Mouse (Mus musculus) stomach, embryonic 16.5 days (tissue): Measurements from ENCODE around the gene Yy1. TPM values are rescaled to one million over a fixed set of nuclear protein-coding genes. Genes with fewer than 3 reads are reported as not detected.

Experiments used
- ATAC-seq: fragments of 200-750 bp; cut with Nextera tagmentation; 2 replicates; pipeline ENCODE4 v1.8.0; 2017; ENCODE audit warnings: moderate number of reproducible peaks, moderate TSS enrichment; ENCODE audit not compliant: insufficient read depth, low FRiP score
- H3K27ac ChIP-seq: fragments of 300-500 bp; sonication (generic); 2 replicates; pipeline ENCODE4 v1.5.1; 2014; ENCODE audit warnings: low read length
- H3K27me3 ChIP-seq: fragments of 300-500 bp; sonication (generic); 2 replicates; pipeline ENCODE4 v1.6.1; 2014; ENCODE audit warnings: low read length, control low read depth, mixed read lengths; ENCODE audit not compliant: control insufficient read depth, insufficient read depth
- H3K36me3 ChIP-seq: fragments of 300-500 bp; sonication (generic); 2 replicates; pipeline ENCODE4 v1.6.1; 2014; ENCODE audit warnings: low read length; ENCODE audit not compliant: control insufficient read depth, insufficient read depth
- H3K4me1 ChIP-seq: fragments of 300-500 bp; sonication (generic); 2 replicates; pipeline ENCODE4 v1.6.1; 2014; ENCODE audit warnings: low read length, control low read depth, mixed read lengths; ENCODE audit not compliant: control insufficient read depth, insufficient read depth
- H3K4me2 ChIP-seq: fragments of 300-500 bp; sonication (generic); 2 replicates; pipeline ENCODE4 v1.6.1; 2014; ENCODE audit warnings: low read depth, low read length, mixed read lengths
- H3K4me3 ChIP-seq: fragments of 300-500 bp; sonication (generic); replicated peaks from 2 replicates; pipeline ENCODE4 v1.5.1; 2014; ENCODE audit warnings: mild to moderate bottlenecking, low read length
- H3K9ac ChIP-seq: fragments of 300-500 bp; sonication (generic); 2 replicates; pipeline ENCODE4 v1.6.1; 2014; ENCODE audit warnings: low read length
- H3K9me3 ChIP-seq: fragments of 300-500 bp; sonication (generic); replicated peaks from 2 replicates; pipeline ENCODE4 v1.6.1; 2016; ENCODE audit warnings: low read length, control low read depth; ENCODE audit not compliant: control insufficient read depth
- WGBS: fragments of 180-500 bp; shearing (Covaris S2); extraction: QIAGEN DNeasy Blood & Tissue Kit; methylation state at CpG from one replicate; pipeline ENCODE4 v1.1.7; 2014; 5-methylcytosine and 5-hydroxymethylcytosine counted together
- polyA plus RNA-seq: library from polyadenylated mRNA; unstranded; fragments of >200 nt; fragmentation: Nextera tagmentation; extraction: Ambion mirVana; gene quantifications from 2 replicates; pipeline ENCODE4 v1.2.1, GENCODE M21; 2015

The Yy1 gene
- polyA plus RNA-seq, 1 experiment from 2014 or later: 14.3 TPM

DNA sequence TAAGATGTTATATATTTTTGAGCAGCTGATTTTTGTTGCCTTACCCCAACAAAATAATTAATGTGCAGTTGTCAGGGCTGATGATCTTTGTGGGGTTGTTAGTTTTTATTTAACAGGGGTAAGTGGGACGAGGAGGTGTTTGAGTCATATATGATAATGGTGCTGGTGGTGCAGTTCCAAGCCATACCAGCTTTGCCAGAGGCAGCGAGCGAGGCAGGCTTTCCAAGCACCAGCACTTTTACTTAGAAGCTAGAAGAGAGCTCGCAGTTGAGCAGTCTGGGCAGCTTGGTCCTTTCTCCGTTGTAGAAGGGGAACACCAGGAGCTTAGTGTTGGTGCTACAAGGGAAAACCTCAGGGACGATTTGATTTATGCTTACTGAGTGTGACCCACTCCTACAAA, 19.7 kb downstream of the Yy1 start:
- Histone ChIP-seq H3K9me3 (no peaks in the 10 kb centered on the region), H3K27ac (no peak overlapping the region), H3K4me1 (no peaks in the 10 kb centered on the region), H3K4me3 (no peak overlapping the region), H3K9ac (no peak overlapping the region), H3K4me2 (no peak overlapping the region), H3K27me3 (no peaks in the 10 kb centered on the region), H3K36me3 (no peaks in the 10 kb centered on the region; the same call in 1 of the 2 replicates)
- ATAC-seq: no peak
- 77% methylated on average over 6 of the region's 6 CpGs for WGBS

DNA sequence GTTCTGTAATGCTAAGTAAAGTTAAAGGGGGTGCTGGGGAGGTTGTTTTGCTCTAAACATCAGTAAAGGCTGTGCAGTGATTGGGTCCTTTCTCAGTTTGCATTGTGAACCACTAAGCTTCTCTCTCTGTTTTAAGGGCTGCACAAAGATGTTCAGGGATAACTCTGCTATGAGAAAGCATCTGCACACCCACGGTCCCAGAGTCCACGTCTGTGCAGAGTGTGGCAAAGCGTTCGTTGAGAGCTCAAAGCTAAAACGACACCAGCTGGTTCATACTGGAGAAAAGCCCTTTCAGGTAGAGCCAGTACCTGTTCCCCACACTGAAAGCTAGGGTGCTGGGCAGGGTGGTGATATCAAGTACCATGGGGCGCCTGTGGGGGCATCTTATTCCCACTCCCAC, 21.7 kb downstream of the Yy1 start:
- WGBS: 88% methylated on average over 6 of the region's 6 CpGs
- H3K4me3 ChIP-seq: no peak overlapping the region
- H3K27ac ChIP-seq: no peak overlapping the region
- H3K27me3 ChIP-seq: no peaks in the 10 kb centered on the region
- no peaks in the 10 kb centered on the region for H3K9me3 ChIP-seq
- H3K36me3 ChIP-seq: no peaks in the 10 kb centered on the region; the same call in 1 of the 2 replicates
- no peak overlapping the region for H3K4me2 ChIP-seq
- no peak overlapping the region for H3K9ac ChIP-seq
- no peaks in the 10 kb centered on the region for H3K4me1 ChIP-seq
- ATAC-seq: no peak

DNA sequence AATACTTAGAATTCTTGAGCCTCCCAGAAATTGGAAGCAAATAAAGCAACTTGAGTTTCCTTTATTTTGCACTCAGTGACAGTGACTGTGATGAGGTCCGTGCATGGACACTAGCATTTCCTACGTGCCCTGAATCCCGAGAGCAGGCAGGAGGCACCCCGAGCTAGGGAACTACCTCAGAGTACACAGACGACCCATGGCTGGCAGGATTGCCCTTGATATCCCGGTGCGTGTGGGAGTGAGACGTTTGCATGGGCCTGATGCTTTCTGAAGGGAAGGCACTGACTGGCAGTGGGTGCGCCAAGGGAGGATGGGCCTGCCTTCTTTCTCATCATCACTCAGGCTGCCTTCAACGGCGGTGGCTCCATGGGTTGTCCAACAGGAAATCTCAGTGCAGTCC, 23.8 kb downstream of the Yy1 start:
- no peak overlapping the region for H3K4me2 ChIP-seq
- ATAC-seq: no peak
- no peak overlapping the region for H3K27ac ChIP-seq
- no peaks in the 10 kb centered on the region for H3K9me3 ChIP-seq
- WGBS: 73% methylated on average over 11 of the region's 11 CpGs
- H3K4me1 ChIP-seq: no peaks in the 10 kb centered on the region
- no peaks in the 10 kb centered on the region for H3K27me3 ChIP-seq
- H3K36me3 ChIP-seq: no peaks in the 10 kb centered on the region; the same call in 1 of the 2 replicates
- no peak overlapping the region for H3K9ac ChIP-seq
- H3K4me3 ChIP-seq: no peak overlapping the region

DNA sequence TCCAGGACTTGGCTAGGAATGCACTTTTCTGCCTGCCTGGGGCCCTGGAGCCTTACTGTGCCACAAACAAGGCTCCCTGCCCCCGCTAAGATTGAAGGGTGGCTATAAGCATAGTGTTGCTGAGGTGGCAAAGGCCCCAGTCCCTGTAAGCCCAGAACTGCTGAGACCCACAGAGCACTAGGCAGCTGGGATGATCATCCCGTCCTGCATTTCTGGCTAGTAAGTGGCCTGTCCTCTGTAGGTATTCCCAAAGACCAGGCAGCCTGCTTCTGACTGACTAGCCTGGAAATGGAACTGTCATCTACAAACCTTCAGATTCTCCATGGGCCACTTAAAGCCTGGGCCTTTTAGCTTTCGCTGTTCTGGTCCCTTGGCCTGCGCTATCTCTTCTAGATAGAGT, 27.7 kb downstream of the Yy1 start:
- H3K9ac ChIP-seq: no peak overlapping the region
- WGBS: 94% methylated on average over 4 of the region's 4 CpGs
- no peak overlapping the region for H3K4me3 ChIP-seq
- no peak overlapping the region for H3K4me2 ChIP-seq
- H3K27me3 ChIP-seq: no peaks in the 10 kb centered on the region
- ATAC-seq: no peak
- H3K9me3 ChIP-seq: no peaks in the 10 kb centered on the region
- H3K4me1 ChIP-seq: no peaks in the 10 kb centered on the region
- no peak overlapping the region for H3K27ac ChIP-seq
- no peaks in the 10 kb centered on the region for H3K36me3 ChIP-seq

DNA sequence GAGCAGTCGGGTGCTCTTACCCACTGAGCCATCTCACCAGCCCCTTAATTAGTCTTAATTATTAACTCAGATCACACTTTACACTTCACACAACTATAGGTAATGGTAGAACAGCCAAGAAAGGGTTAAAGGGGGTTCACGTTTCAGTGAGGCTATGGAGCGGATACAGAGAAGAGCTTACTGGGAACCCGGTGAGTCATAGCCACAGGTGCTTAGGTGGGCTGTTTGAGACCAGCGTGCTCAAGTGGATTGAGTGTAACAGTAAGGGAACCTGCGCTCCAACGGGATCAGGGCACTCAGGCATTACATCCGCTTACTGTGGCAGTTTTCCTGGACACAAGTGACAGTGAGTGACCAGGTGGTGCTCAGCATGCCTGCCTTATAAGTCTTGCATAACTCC, 30.3 kb downstream of the Yy1 start:
- Histone ChIP-seq H3K9me3 (no peaks in the 10 kb centered on the region), H3K4me2 (no peak overlapping the region), H3K4me1 (no peaks in the 10 kb centered on the region), H3K27ac (no peak overlapping the region), H3K36me3 (peaks cover 4% of the 10 kb centered on the region; the same call in 1 of the 2 replicates), H3K27me3 (no peaks in the 10 kb centered on the region), H3K9ac (no peak overlapping the region), H3K4me3 (no peak overlapping the region)
- WGBS: 60% methylated on average over 8 of the region's 8 CpGs
- ATAC-seq: no peak

DNA sequence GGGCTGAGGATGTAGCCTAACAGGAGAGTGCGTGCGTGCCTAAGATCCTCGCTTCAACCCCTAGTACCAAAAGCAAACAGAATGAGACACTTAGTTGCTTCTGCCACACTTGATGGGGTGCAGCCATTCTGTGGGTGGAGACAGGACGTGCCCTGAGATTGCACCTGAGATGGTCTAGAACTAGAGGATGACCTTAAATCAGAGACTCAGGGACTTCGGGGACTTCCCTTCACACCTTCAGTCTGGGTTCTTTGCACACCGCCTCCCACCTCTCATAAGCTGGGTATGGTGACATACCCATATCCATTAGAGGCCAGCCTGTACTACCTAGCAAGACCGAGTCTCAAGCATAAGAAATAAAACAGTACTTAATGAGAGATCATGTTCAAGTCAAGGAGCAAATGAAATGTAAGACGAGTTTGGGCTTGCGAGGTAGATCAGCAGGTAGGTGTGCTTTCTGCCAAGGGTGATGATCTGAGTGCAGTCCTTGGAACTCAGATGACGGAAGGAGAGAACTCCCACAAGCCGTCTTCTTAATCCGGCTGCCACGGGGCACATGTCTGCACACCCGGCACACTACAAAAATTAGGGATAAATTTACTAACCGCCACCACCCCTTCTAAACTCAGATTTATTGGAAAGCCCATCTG, 31.6 kb downstream of the Yy1 start:
- no peaks in the 10 kb centered on the region for H3K27me3 ChIP-seq
- H3K9me3 ChIP-seq: no peaks in the 10 kb centered on the region
- no peak overlapping the region for H3K27ac ChIP-seq
- H3K4me3 ChIP-seq: no peak overlapping the region
- ATAC-seq: no peak
- 78% methylated on average over 15 of the region's 15 CpGs for WGBS
- no peaks in the 10 kb centered on the region for H3K4me1 ChIP-seq
- H3K9ac ChIP-seq: no peak overlapping the region
- H3K4me2 ChIP-seq: no peak overlapping the region
- peaks cover 4% of the 10 kb centered on the region; the same call in 1 of the 2 replicates for H3K36me3 ChIP-seq

DNA sequence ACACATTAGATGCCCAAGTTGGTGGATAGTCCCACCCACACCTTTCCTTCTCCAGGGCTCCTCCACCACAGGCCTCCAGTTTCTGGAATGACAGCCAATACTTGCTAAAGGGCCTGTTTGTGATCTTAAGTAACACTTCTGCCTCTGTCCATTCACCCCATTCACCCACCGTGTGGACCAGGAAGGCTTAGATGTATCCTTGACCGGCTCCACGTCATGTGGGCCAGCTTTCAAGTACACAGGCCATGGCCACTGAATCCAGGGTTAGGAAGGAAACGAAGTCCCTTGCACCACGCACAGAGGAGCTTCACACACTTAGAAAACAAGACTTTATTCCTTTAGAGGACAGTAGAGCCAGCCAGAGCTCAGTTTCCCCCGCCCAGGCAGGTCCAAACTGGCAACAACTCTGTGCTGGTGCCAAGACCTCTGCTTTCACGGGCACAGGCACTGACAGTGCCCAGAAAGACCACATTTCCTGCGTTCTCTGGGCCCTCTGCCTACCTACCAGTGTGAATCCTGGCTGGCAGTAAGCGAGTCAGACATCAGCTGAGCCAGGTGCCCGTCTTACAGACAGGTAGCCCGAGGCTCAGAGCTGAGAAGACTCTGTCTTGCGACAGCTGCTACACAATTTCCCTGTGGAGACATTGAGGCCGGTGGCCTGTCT, 32.9 kb downstream of the Yy1 start:
- H3K4me2 ChIP-seq: no peak overlapping the region
- 91% methylated on average over 13 of the region's 13 CpGs for WGBS

DNA sequence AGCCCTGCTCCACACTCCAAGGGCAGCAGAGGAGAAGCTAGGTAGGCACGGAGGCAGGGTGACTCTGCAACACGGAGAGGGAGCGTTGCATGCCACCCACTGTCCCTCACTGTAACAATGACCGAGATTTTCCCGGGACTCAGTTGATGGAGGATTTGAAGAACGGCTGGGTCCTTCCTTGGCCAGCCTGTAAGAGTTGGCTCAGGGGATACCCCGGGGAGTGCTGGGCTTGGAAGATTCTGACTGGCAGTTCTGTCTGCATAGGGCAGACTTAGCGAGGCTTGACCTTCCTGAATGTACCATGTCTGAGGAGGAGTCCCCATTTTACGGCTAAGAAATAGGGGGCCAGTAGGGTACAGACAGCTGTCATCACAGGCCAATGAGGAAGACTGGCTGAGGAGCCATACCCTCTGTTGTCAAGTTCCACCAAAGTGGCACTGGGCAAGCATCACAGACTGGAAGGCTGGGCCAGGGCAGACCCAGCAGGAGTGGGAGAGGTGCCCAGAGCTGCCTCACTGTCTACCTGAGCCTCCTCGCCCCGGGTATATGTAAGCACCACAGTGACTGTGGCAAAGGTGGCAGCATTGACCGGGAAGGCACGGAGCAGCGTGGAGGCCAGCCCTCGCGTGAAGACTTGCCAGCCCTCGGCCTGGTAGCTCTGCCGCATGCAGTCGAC, 33.6 kb downstream of the Yy1 start:
- ATAC-seq: no peak
- no peaks in the 10 kb centered on the region for H3K4me1 ChIP-seq
- 92% methylated on average over 19 of the region's 19 CpGs for WGBS
- H3K27ac ChIP-seq: no peak overlapping the region
- H3K36me3 ChIP-seq: peaks cover 4% of the 10 kb centered on the region; the same call in 1 of the 2 replicates
- H3K4me3 ChIP-seq: no peak overlapping the region
- H3K27me3 ChIP-seq: no peaks in the 10 kb centered on the region
- no peaks in the 10 kb centered on the region for H3K9me3 ChIP-seq
- H3K9ac ChIP-seq: no peak overlapping the region
- no peak overlapping the region for H3K4me2 ChIP-seq

More for the DNA sequence above, 32.9 kb downstream of the Yy1 start:
- Histone ChIP-seq H3K4me1 (no peaks in the 10 kb centered on the region), H3K27ac (no peak overlapping the region), H3K9ac (no peak overlapping the region), H3K27me3 (no peaks in the 10 kb centered on the region), H3K4me3 (no peak overlapping the region), H3K36me3 (peaks cover 4% of the 10 kb centered on the region; the same call in 1 of the 2 replicates), H3K9me3 (no peaks in the 10 kb centered on the region)
- ATAC-seq: no peak

DNA sequence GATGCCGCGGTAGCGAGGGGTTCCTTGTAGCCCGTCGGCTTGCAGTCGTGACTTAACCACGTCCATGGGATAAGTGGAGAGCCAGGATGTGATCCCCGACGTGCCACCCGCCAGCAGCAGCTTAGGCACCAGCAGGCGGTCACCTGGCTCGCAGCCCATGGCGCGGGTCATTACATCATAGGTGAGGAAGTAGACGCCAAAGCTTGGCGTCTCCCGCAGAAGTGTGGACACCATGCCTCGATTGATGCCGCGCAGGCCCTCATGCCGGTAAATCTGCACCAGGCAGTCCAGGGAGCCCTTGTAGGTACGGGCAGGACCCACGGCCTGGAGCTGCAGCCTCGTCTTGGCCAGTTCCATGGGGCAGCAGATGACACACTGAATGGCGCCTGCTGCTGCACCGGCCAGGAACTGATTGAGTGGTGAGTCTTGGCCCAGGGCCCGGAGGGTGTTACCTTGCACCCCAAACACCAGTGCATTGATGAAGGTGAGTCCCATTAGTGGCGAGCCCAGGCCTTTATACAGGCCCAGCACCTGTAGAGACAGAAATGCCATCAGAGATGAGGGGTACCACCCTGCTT, 34.3 kb downstream of the Yy1 start:
- Histone ChIP-seq H3K9me3 (no peaks in the 10 kb centered on the region), H3K4me2 (no peak overlapping the region), H3K27me3 (no peaks in the 10 kb centered on the region), H3K4me1 (no peaks in the 10 kb centered on the region), H3K36me3 (peaks cover 4% of the 10 kb centered on the region; the same call in 1 of the 2 replicates), H3K27ac (no peak overlapping the region), H3K9ac (no peak overlapping the region), H3K4me3 (no peak overlapping the region)
- ATAC-seq: no peak
- WGBS: 94% methylated on average over 28 of the region's 28 CpGs
